Mouse (Mus musculus) limb, embryonic 14.5 days (tissue): ENCODE results near the gene Gm49673. TPM values are rescaled to one million over a fixed set of nuclear protein-coding genes. Genes with fewer than 3 reads are reported as not detected.
A peak's percentile ranks its signal among the peaks of the same experiment; 100 is the strongest.
"Not testable (repeated sequence)": the region's sequence is repeated elsewhere in the genome, so short reads cannot be mapped to it uniquely, and the experiment has no call there.

ENCODE experiments used
- ATAC-seq: fragments of 200-750 bp; cut with Nextera tagmentation; 2 replicates; pipeline ENCODE4 v1.8.0; 2017; ENCODE audit warnings: low read depth, moderate number of reproducible peaks, moderate TSS enrichment; ENCODE audit not compliant: low FRiP score
- DNase-seq: peaks from one replicate; pipeline ENCODE4 v3.0.0-alpha.2; 2015; ENCODE audit warnings: low spot score
- H3K27ac ChIP-seq: fragments of 300-500 bp; sonication (generic); replicated peaks from 2 replicates; pipeline ENCODE4 v1.5.1; 2014; ENCODE audit warnings: low read depth, mild to moderate bottlenecking, low read length, moderate library complexity, mixed read lengths
- H3K27me3 ChIP-seq: fragments of 300-500 bp; sonication (generic); 2 replicates; pipeline ENCODE4 v1.6.1; 2014; ENCODE audit warnings: low read length, mixed read lengths; ENCODE audit not compliant: control insufficient read depth, insufficient read depth
- H3K36me3 ChIP-seq: fragments of 300-500 bp; sonication (generic); 2 replicates; pipeline ENCODE4 v1.6.1; 2014; ENCODE audit warnings: mild to moderate bottlenecking, low read length, moderate library complexity, mixed read lengths; ENCODE audit not compliant: control insufficient read depth, insufficient read depth
- H3K4me1 ChIP-seq: fragments of 300-500 bp; sonication (generic); 2 replicates; pipeline ENCODE4 v1.6.1; 2014; ENCODE audit warnings: antibody characterized with exemption, low read length, mixed read lengths; ENCODE audit not compliant: control insufficient read depth, insufficient read depth
- H3K4me2 ChIP-seq: fragments of 300-500 bp; sonication (generic); replicated peaks from 2 replicates; pipeline ENCODE4 v1.6.1; 2014; ENCODE audit warnings: low read depth, mild to moderate bottlenecking, low read length, moderate library complexity; ENCODE audit not compliant: severe bottlenecking
- H3K4me3 ChIP-seq: fragments of 300-500 bp; sonication (generic); replicated peaks from 2 replicates; pipeline ENCODE4 v1.5.1; 2014; ENCODE audit warnings: low read length
- H3K9ac ChIP-seq: fragments of 300-500 bp; sonication (generic); 2 replicates; pipeline ENCODE4 v1.6.1; 2014; ENCODE audit warnings: mild to moderate bottlenecking, low read depth, low read length, moderate library complexity; ENCODE audit not compliant: severe bottlenecking
- H3K9me3 ChIP-seq: fragments of 300-500 bp; sonication (generic); 2 replicates; pipeline ENCODE4 v1.6.1; 2016; ENCODE audit warnings: low read length; ENCODE audit not compliant: control insufficient read depth
- WGBS: fragments of 180-500 bp; shearing (Covaris S2); extraction: QIAGEN DNeasy Blood & Tissue Kit; methylation state at CpG from one replicate; pipeline ENCODE4 v1.1.7; 2014; 5-methylcytosine and 5-hydroxymethylcytosine counted together
- polyA plus RNA-seq, 2 experiments: library from polyadenylated mRNA; depleted of rRNA in 1 of 2; stranded (reverse) in 1 of 2; unstranded in 1 of 2; fragments of >200 nt; fragmentation: Nextera tagmentation in 1 of 2; extraction: Ambion mirVana in 1 of 2; gene quantifications; 2 replicates each; pipeline versions ENCODE4 v1.2.1 to v1.2.3; 2012 to 2014

Gene Gm49673
- polyA plus RNA-seq, 2 experiments = 0.28 TPM; not detected in 1

- H3K9ac ChIP-seq, H3K4me1 ChIP-seq, ATAC-seq, H3K9me3 ChIP-seq, H3K4me2 ChIP-seq, H3K4me3 ChIP-seq, DNase-seq, H3K27ac ChIP-seq, H3K27me3 ChIP-seq, H3K36me3 ChIP-seq: not testable (repeated sequence)
- no CpG with 5 or more reads among the region's 6 CpGs for WGBS
These were observed 16.7 kb downstream of the Gm49673 start for GRCm38 (mm10) chr17:8130849-8131248.

GRCm38 (mm10) chr17:8129578-8129977 lies 18.0 kb downstream of the Gm49673 start:
- H3K36me3 ChIP-seq, H3K27me3 ChIP-seq, H3K9ac ChIP-seq, H3K4me3 ChIP-seq, H3K4me1 ChIP-seq, H3K9me3 ChIP-seq, H3K27ac ChIP-seq, ATAC-seq, H3K4me2 ChIP-seq, DNase-seq: not testable (repeated sequence)
- 90% methylated on average over 9 of the region's 9 CpGs for WGBS

GRCm38 (mm10) chr17:8128326-8128993 lies 19.1 kb downstream of the Gm49673 start:
- not testable (repeated sequence) for H3K27ac ChIP-seq, H3K27me3 ChIP-seq, H3K9me3 ChIP-seq, H3K4me2 ChIP-seq, DNase-seq, H3K36me3 ChIP-seq, H3K4me3 ChIP-seq, H3K4me1 ChIP-seq, H3K9ac ChIP-seq, ATAC-seq
- no CpG with 5 or more reads among the region's 7 CpGs for WGBS

- H3K36me3 ChIP-seq, H3K4me2 ChIP-seq, H3K4me3 ChIP-seq, DNase-seq, H3K9ac ChIP-seq, ATAC-seq, H3K9me3 ChIP-seq, H3K27ac ChIP-seq, H3K27me3 ChIP-seq, H3K4me1 ChIP-seq: not testable (repeated sequence)
- WGBS = 100% methylated on average over 1 of the region's 6 CpGs
These were observed 23.0 kb downstream of the Gm49673 start for GRCm38 (mm10) chr17:8124586-8124985.

GRCm38 (mm10) chr17:8122974-8123373 lies 24.6 kb downstream of the Gm49673 start:
- not testable (repeated sequence) for H3K4me1 ChIP-seq, H3K4me2 ChIP-seq, H3K27me3 ChIP-seq, DNase-seq, H3K36me3 ChIP-seq, H3K4me3 ChIP-seq, H3K27ac ChIP-seq, ATAC-seq, H3K9me3 ChIP-seq, H3K9ac ChIP-seq
- no CpG with 5 or more reads among the region's 3 CpGs for WGBS

GRCm38 (mm10) chr17:8116928-8117327 lies 30.7 kb downstream of the Gm49673 start:
- not testable (repeated sequence) for H3K4me2 ChIP-seq, H3K27me3 ChIP-seq, H3K4me3 ChIP-seq, DNase-seq, H3K27ac ChIP-seq, H3K9me3 ChIP-seq, H3K9ac ChIP-seq, H3K36me3 ChIP-seq, H3K4me1 ChIP-seq
- ATAC-seq = peak; percentile 79
- WGBS = no CpG with 5 or more reads among the region's 6 CpGs

- not testable (repeated sequence) for H3K36me3 ChIP-seq, H3K4me2 ChIP-seq, H3K27me3 ChIP-seq, H3K9me3 ChIP-seq, H3K4me1 ChIP-seq, DNase-seq, H3K27ac ChIP-seq, H3K9ac ChIP-seq, H3K4me3 ChIP-seq
- 72% methylated on average over 5 of the region's 11 CpGs for WGBS
- 0 out of 2 replicates have a peak, but pooled peaks have one; percentile 2 for ATAC-seq
These were observed 31.2 kb downstream of the Gm49673 start for GRCm38 (mm10) chr17:8116378-8116777.

GRCm38 (mm10) chr17:8112199-8112598 lies 35.4 kb downstream of the Gm49673 start:
- H3K4me2 ChIP-seq, H3K4me1 ChIP-seq, H3K27me3 ChIP-seq, ATAC-seq, H3K4me3 ChIP-seq, H3K9ac ChIP-seq, H3K27ac ChIP-seq, DNase-seq, H3K36me3 ChIP-seq, H3K9me3 ChIP-seq: not testable (repeated sequence)
- WGBS = no CpG with 5 or more reads among the region's 1 CpGs
